Mouse (Mus musculus): ENCODE results near the gene Jag1.

DNA sequence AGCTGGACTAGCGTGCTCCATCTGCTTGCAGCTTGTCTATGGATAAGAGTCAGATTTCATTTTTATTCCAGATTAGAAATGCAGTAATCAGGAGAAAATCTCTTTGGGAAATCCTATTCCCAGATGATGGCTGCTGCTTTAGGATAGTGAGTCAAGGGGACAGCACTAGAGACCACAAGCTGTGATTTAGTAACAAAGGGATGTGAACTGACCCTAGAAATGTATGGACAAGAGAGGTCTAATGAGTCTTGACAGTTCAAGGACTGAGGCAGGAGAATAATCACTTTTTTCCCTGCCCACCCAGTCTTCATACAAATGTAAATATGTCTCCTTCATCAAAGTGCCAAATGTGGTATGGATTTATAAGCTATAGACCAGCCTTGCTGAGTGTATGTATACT lies 52.6 kb downstream of the Jag1 start:
- no peak for TF ChIP-seq CTCF (IDR thresholded peaks at IDR 0.05)
- TF ChIP-seq EP300 (IDR thresholded peaks at IDR 0.05), result no peak
